Mouse (Mus musculus): ENCODE measurements around the gene Gm7073.

Gene Gm7073

GRCm38 (mm10) chrX:60539149-60539548, at the start of gene Gm7073:
TSS of gene Gm7073 (minus strand) at chrX:60539249.
- no peak for DNase-seq (ENCODE audit: low spot score)

DNA sequence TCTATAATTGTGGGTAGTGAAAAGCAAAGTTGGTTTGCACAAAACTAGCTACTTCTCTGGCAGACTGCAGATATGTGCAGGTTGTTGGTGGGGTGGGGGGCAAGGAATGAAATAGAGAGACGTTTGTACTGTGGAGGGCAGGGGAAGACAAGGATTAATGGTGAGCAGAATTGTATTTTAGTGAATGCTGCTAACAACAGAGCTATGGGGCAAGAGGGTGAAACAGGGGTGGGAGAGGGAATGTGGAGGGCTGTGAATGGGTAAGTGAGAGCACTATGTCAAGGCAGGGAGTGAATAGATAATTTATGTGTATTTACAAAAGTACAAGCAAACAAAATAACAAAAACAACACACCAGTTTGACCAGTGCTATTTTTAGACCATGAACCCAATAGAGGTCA, 31.5 kb upstream of the Gm7073 start:
- no peak for DNase-seq (ENCODE audit: low spot score)

- peak; percentile 7 for DNase-seq (ENCODE audit: low spot score)
These were observed 30.0 kb upstream of the Gm7073 start for GRCm38 (mm10) chrX:60569047-60569446.

DNA sequence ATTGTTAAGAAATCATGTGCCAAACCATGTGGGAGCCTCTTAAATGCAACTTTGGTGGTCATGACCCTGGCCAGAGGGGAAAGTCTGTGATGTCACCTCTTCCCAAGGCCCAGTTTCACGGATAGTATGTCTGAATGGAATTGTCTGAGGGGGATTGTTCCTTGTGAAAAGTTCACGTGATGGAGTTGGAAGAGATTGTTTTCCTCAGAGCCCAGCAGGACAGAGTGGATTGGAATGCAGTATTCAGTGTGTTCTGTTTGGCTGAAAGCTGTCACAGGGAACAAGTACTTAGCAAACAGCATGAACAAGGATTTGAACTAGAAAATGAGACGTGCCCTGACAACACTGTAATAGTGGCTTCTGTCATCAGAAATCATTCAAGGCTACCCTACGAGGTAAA, 16.2 kb upstream of the Gm7073 start:
- peak; percentile 13 for DNase-seq (ENCODE audit: low spot score)

GRCm38 (mm10) chrX:60547444-60548304, 8.6 kb upstream of the Gm7073 start:
- peak; percentile 50 for DNase-seq (ENCODE audit: low spot score)

DNA sequence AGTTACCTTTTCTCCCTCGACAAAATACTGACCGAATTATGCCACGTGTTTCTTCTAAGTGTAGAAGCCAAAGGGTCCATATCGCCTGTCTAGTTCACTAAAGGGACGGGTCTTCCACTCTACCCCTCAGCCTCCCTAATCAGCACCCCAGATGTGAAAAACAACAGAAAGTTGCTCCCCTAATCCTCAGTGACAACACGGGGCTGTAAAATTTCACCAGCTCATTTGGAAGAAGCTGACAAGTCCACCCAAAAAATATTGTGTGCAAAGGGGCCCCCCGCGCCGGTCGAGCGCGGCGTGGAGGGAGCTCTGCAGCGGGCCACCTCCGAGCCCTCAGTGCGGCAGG, 8.0 kb upstream of the Gm7073 start:
- no peak for DNase-seq (ENCODE audit: low spot score)

DNA sequence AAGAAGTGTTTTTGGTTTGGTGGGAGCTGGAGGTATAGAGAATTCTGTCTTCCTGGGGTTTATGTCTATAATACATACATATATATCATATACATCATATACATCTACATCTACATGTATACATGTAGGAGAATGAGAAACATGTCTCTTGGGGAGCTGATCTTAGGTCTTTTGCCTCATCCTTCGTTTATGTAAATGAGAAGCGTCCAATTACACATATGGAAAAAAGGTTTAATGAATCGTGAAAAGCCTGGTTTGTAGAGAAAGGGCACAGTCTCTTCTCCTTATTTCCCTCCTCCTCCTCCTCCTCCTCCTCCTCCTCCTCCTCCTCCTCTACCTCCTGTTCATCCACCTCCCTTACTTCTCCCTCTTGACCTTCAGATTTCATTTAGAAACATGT, 6.9 kb upstream of the Gm7073 start:
- DNase-seq (ENCODE audit: low spot score) = peak; percentile 6

GRCm38 (mm10) chrX:60545444-60545843, 6.4 kb upstream of the Gm7073 start:
- DNase-seq (ENCODE audit: low spot score) = no peak

- DNase-seq (ENCODE audit: low spot score) = peak; percentile 33
These were observed 5.0 kb upstream of the Gm7073 start for GRCm38 (mm10) chrX:60544098-60544497.

DNA sequence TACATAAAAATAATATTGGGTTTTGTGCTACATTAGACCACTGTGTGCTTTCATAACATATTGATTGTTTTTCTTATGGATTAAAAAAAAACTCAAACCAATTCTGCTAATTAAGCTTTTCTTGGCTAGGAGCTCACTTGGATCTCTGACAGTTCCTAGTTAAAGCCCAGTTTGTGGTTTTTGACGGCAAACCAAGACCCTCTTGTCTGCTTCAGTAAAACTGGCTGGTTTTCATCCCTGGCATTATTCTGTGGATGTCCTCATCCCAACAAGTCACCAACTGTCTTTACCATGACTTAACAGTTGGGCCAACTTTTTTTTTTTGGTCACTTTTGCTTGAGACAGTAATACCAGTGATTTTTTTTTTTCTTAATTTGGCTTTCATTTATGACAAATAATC, 3.9 kb upstream of the Gm7073 start:
- DNase-seq (ENCODE audit: low spot score) = no peak

DNA sequence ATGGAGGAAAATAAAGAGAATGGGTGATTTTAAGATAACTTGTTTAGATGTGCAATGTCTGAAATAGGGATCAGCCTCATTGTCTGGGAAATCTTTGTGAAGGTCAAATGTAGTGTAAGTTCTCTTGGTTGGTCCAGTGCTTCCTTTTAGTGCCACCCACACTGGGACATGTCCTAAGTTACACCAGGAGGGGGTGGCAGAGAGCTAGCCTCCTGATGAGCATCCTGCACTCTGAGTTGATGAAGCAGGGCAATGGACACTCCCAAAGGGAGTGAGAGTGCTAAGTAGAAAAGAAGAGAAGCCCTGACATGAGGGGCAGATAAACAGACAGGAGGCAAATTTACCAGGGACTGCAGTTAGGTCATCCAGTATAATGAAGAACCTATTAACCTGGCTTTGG, 35.1 kb downstream of the Gm7073 start:
- peak; percentile 65 for DNase-seq (ENCODE audit: low spot score)

DNA sequence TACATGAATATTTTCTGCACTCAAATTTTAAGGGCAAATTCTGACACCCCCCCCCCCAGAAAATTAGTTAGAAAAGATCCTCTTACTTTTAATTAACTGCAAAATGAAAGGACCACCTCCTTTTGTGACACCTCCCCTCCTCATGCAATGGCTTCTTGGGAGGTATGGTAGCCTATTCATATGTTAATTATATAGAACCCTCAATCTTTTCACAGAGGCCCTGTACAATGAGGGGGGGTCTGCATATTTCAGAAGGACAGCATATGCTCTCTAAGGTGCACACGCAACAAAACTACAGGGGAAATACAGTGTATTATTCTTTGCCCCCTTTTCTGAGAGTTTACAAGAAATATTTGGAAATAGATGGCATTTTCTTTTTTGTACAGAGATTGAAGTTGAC, 41.3 kb downstream of the Gm7073 start:
- no peak for DNase-seq (ENCODE audit: low spot score)

GRCm38 (mm10) chrX:60495308-60495707, 43.7 kb downstream of the Gm7073 start:
- DNase-seq (ENCODE audit: low spot score) = no peak

DNA sequence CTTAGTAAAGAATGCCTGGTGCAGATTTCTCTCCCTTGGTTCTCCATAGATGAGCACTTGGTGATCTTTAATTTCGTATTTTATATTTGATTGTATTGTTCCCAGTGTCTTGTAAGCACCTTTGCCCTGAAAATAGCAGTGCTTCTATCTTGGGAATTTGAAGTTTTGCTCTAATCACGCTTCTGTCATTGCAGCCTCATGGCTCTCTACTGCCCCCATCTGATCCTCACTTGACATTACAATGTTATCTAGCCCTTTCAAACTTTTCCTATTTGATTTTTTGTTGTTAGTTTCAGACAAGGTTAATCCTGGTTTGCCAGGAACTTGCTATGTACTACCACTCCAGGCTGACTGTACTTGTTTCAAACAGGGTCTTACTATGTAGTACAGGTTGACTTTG, 75.3 kb downstream of the Gm7073 start:
- peak; percentile 43 for DNase-seq (ENCODE audit: low spot score)

- DNase-seq (ENCODE audit: low spot score) = no peak
These were observed 124.4 kb downstream of the Gm7073 start for GRCm38 (mm10) chrX:60414563-60415111.

DNA sequence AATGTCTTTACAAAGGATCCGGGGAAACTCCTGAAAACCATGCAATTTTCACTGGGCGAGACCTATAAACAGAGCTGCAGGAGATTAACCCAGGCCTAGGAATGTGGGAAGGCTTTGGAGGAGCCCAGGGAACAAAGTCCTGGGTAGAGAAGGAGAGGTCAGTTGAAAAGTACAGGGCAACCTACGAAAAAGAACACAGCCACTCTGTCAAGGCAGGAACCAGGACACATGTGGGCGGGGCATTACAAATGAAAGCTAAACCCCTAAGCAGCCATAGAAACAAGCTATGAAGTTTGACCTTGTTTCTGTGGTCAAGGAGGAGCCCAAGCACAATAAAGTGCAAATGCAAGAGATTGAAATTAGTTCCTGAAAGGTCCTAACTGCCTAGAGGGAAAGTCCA, 133.4 kb downstream of the Gm7073 start:
- no peak for DNase-seq (ENCODE audit: low spot score)

DNA sequence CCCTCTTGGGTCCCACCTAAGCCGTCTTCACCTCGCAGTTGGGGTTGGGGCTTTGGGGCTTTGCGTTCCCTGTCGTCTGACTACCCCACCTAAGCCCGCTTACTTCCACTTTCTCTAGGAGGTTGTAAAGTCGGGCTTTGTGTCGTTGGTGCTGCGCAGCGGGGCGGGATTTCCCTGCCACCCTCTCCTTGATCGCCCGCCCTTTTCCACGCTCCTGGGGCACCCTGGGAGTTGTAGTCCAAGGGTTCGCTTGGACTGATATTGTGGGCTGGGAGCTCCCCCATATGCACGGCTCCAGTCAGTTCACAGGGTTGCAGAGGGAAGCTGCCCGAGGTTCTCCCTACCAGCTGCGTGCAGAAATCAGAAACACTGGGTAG, 134.4 kb downstream of the Gm7073 start:
- DNase-seq (ENCODE audit: low spot score) = peak; percentile 88

DNA sequence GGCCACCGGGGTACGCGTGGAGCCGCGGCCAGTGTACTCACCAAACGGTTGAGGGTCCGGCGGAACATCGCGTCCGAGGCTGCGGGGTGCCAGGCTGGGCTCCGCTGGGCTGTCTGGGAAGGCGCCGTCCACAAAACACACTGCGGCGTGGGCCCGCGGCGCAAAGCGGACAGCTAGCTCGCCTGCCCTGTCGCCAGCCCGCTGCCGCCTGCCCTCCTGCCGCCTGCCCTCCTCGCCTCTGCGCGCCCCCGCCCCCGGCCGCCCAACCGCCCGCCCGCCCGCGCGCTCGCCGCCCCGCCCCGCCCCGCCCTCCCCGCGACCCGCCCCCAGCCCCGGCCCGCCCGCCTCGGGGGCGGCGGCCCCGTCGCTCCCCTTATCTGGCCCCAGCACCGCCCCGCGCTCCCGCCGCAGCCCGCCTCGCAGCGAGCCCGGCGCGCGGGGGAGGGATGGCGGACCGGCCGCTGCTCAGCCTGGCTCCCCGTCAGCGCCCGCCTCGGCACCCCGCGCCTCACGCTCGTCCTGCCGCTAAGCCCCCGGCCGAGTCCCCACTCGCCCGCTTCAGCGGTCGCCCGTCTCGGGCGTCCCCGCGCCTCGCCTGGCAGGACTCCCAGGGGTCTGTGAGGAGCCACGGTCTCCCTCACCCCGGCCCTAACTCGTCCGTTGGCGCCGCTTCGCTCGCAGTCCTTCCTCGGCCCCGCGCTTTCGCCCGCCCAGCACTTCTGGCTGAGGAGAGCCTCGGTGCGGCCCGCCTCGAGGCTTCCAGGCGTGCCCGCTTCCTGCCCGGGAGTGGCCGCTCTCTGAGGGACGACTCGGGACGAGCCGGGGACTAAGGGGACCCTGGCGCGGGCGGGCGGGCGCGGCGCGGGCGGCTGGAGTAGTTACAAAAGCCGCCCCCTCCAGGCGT, 135.0 kb downstream of the Gm7073 start:
- peak; percentile 56 for DNase-seq (ENCODE audit: low spot score)

DNA sequence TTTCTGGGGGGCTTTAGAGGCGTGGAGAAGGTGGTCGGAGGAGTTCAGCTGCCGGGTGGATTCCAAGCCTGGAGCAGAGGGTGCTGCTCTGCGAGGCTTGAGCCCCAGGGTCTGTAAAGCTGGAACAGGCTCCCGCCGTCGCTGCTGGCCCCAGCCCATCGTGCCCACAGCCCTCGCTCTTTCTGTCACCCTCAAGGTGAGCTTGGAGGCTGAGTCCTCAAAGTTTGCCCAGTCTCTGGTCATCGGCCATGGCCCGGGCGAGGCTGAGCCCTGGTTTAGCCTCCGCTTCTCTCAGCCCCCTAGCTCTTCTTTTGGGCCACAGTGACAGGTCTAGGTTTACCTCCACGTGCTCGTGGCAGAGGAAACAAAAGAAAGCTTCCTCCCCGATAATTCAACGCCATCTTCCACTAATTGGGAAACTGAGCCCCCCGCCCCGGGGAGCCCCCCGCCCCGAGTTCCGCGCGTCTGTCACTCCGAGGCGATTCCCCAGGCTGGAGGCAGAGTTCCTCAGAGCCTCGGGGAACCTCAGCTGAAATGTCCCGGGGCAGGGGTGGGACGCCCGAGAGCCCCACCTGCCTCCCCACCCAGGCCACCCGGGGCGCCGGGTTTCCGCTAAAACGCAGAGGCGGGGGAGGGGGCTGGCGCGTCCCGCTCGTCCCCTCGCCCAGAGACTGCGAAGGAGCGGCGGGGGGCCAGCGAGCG, 135.8 kb downstream of the Gm7073 start:
- peak; percentile 11 for DNase-seq (ENCODE audit: low spot score)

DNA sequence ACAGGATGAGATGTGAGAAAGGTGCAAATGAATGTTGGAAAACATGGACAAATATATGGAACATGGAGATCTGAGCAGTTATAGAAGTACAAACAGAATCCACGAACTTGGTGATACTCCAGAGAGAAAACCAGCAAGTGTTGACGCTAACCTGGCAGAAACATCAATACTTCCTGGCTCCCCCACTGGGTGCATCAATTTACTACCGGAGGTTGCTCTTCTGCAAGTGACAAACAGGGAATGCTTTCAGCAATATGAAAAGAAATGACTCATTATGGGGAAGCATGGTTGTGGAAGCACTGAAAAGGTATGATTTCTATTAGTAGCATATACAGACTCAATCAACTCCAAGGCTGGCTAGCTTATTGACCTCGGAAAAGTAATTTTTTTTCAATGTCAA, 144.8 kb downstream of the Gm7073 start:
- DNase-seq (ENCODE audit: low spot score) = no peak

DNA sequence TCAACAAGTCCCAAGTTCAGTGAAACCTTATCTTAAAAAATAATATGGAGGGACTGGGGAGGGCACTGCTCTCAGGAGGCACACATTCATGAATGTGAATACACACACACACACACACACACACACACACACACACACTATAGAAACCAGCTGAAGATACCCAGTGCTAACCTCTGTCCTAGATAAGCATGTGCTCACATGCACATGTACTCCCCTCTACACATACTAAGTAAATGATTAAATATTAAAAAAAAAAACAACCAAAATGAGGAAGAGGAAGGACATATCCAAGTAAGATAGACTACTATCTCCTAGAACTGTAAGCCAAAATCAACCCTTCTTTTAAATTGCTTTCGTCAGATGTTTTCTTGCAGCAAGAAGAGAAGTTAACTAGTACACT, 152.2 kb downstream of the Gm7073 start:
- DNase-seq (ENCODE audit: low spot score) = no peak
